Mouse (Mus musculus) hematopoietic stem cell, adult 5-6 weeks (primary cell): ENCODE measurements around the gene Scgb1a1. TPM values are rescaled to one million over a fixed set of nuclear protein-coding genes. Genes with fewer than 3 reads are reported as not detected.
"Not testable (repeated sequence)": the region's sequence is repeated elsewhere in the genome, so short reads cannot be mapped to it uniquely, and the experiment has no call there.

ENCODE experiments used
- ATAC-seq, 2 experiments: fragments of 125-278 bp in 1 of 2; replicated peaks in 1 of 2; 2 replicates each; pipeline ENCODE4 v1.8.0; 2016 to 2017; ENCODE audit warnings: inconsistent platforms in 2 of 2, mild to moderate bottlenecking in 2 of 2, moderate number of reproducible peaks in 2 of 2, low read depth in 1 of 2, moderate TSS enrichment in 1 of 2; ENCODE audit not compliant: low FRiP score in 2 of 2, poor library complexity in 2 of 2, severe bottlenecking in 2 of 2, insufficient read depth in 1 of 2, low TSS enrichment in 1 of 2
- total RNA-seq: library from RNA; stranded (forward); fragments of 172-1452, 232-1000 nt; gene quantifications from 2 replicates; pipeline ENCODE4 v1.2.3, GENCODE M21; 2017

Gene Scgb1a1
- total RNA-seq, 1 experiment from 2014 or later = not detected

DNA sequence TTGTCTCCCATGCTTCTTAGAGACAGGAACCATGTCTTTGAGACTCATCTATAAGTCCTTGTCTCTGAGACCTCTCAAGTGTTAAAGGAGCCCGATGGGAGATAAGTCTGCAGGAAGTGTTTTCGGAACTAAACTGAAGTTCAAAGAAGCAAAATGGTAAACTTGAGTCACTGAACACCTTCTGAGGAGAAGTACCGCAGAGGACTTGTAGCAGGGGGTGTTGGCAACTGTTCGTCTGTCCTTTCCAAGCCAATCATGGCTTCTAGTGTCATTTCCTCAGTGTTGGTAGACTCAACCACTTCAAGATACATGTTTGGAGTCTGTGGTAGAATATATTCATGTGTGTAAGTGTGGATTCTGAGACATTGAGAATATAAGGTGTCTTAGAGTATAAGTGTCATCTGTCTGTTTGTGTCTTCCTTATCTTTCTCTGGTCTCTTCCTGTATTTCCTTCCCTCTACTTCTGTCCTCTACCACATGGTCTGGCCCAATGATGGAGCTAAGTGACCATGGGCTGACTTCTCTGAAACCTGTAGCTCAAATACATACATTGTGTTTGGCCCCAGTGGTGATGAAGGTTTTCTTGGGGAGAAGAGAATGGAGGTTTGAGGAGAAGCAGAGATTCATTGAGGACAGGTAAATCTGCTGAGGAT lies 31.9 kb downstream of the Scgb1a1 start:
- no peak for ATAC-seq

DNA sequence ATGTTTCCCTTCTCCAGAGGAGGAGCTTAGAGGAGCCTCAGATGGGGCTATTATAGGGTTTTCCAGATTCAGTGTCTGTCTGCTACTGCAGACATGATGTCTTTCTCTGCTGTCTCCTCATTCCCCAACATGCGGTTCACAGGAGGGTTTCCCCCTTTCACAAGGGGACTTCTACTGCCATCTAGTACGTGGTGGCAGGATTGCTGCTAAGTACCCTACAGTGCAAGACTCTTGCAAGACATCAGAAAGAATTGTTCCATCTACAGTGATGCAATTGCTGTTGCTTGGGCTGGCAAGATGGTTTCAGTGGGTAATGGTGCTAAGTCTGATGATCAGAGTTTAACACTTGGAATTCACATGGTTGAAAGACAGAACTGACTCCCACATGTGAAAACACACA lies 32.6 kb downstream of the Scgb1a1 start:
- ATAC-seq = peak; percentile 74 to 77

DNA sequence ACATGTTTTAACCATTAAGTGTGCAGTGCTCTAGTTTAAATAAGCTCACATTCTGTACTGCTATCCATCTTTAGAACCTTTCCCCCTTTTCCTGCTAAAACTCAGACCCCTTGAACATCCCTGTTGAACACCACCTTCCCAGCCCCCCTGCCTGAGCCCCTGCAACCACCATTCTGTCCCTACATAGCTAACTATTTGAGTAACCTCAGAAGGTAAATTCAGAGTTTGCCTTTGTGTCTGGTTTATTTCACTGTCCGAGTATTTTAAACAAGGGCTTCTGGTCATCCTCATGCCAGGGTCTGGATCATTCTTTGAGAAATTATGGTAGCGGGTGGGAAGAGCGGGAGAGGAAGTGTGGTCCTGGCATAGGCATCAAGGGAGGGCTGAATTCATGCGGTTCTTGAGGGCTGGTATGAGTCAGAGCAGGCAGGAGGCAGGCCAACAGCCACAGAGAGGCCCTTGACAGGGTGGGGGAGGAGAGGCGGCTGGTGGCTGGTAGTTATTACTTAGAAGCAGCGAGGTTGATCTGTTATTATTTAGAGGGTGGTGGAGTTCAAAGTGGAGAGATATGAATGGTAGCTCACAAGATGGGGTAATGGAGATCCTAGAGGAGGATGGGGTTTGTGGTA lies 34.8 kb downstream of the Scgb1a1 start:
- ATAC-seq = peak; percentile 97 to 99

DNA sequence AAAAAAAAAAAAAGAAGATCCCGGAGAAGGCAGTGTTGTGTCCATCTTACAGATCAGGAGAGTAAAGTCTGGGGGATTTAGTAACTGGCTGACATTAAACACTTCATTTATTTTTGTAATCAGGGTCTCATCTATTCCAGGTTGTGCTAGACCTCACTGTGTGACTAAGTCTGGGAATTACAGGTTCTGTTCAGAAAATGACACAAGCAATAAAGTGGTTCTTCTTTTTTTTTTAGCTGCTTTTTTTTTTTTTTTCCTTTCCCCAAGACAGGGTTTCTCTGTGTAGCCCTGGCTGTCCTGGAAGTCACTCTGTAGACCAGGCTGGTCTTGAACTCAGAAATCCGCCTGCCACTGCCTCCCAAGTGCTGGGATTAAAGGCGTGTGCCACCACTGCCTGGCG lies 35.8 kb downstream of the Scgb1a1 start:
- not testable (repeated sequence) for ATAC-seq

DNA sequence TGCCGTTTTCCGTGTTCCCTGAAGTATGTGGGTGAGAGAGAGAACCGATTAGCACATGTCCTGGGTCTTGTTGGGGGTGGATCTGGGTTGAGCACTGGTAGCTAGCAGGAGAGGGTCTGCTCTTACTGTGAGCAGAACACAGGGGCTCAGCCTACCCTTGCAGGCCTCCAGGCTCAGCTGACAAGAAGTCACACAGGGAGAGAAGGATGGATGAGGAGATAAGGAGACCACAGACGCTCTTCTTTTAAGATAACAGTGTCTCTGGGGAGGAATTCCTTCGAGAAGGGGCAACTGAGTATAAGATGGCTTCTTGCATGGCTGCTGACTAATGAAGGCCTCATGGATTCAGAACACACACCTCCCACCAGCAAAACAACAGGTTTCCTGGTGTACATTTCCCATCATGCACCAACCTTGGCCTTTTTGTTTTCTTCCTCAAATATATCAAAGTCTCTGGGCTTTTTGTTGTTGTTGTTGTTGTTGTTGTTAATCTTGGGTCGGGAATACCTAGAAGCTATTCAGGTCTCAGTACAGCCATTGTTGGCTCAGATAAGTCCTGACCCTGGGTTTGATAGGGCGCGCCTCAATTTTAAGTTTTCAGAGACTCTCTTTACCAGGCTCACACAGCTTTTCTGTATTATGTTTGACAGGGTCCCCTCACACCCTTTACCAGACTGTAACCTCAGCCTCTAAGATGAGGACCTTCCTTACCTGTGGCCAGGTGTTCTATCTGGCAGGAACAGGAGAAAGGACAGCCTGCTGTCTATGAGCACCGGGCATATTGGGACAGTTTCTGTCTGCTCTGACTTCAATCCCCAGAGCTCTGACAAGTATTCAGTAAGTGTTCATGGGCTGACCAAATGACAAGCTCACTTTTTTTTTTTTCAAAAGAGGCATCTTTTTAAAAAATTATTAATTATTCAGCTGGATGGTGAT lies 37.2 kb downstream of the Scgb1a1 start:
- no peak for ATAC-seq

DNA sequence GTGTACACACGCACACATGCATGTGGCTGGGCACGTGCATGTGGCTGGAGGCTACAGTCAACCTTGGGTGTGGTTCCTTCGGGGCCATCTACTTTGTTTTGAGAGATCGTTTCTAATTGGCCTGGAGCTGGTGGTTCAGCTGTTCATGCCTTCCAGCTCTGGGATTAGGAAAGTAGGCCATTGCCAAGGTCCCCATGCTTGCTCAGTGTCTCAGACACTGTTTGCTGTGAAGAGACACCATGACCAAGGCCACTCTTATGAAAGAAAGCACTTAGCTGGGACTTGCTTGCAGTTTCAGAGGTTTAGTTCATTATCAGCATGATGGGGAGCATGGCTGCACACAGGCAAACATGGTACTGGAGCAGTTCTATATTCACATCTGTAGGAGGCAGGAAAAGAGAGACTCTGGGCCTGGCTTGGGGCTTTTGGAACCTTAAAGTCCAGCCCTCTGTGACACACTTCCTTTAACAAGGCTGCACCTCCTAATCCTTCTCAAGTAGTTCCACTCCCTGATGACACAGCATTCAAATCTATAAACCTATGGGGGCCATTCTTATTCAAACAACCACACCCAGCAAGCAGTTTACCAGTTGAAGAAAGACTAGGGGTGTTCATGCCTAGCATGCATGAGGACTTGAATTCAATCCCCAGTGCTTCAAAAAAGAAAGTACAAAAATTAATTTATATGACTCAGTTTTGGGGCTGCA lies 38.6 kb downstream of the Scgb1a1 start:
- no peak for ATAC-seq

DNA sequence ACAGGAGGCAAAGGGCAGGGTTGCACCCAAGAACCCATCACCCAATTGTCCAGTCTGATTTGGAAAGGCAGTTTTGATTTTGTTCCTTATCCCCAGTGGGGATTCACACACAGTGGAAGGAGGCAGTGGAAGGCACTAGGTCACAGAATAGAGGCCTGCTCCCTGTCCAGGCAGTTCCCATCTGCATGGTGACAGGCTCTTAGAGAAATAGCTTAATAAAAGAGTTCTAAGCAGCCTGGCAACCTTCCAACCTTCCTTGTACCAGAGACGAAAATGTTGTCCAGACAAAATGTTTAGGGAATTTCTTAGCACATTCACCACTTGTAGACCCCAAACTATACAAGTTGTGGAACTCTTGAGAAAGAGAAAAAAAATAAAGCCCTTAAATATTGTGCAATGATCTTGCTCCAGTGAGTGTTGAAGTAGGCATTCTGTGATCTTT lies 39.8 kb downstream of the Scgb1a1 start:
- no peak for ATAC-seq

DNA sequence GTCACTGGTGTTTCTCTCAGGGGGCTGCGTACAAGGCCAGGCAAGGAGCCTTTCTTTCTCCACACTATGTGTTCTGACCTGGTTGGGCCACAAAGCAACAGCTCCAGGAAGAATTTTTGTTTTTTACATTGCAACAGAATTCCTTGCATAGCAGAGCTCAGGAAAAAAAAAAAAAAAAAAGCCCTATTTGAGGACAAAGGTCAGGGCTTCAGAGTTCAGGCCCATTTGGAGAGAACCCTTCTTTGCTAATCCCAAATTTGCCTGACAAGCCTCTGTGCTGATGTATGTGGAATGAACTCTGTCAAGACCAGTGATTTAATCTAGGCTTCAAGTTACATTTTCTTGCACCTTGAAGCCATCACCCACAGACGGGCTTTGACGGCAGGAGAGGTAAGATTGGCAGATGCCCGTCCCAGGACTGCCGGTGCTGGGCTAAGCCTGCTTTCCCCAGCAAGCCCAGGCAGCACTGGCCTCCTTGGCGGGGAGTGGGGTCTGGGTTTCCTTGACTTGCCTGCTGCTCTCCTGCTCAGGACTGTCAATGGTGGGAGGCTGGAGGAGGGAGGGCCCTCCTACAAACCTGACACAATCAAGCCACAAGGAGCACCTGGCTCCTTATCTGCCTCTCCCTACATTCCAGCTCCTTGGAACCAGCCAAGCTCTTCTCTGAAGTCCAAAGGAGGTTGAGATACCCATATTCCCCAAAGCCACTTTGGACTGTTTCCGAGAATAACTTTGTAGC lies 40.4 kb downstream of the Scgb1a1 start:
- no peak for ATAC-seq

DNA sequence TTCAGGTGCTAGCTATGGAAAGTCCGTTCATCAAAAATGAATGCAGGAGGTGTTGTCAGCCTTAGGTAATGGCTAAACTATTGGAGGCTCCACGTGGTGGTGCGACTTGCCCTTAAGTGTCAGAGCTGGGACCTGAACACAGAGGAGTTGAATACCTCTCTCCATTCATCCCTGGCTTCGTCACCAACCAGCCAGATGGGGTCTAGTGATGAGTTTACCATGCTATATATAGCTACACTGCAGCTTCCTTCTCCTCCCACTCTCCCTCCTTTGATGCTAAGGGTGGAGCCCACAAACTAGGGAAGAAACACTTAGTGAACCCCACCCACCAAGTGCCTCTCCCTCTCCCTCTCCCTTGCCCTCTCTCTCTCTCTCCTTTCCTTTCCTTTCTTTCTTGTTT lies 43.5 kb downstream of the Scgb1a1 start:
- 0 out of 4 replicates have a peak, but pooled peaks of 1 of the 2 experiments have one; percentile 7 for ATAC-seq

DNA sequence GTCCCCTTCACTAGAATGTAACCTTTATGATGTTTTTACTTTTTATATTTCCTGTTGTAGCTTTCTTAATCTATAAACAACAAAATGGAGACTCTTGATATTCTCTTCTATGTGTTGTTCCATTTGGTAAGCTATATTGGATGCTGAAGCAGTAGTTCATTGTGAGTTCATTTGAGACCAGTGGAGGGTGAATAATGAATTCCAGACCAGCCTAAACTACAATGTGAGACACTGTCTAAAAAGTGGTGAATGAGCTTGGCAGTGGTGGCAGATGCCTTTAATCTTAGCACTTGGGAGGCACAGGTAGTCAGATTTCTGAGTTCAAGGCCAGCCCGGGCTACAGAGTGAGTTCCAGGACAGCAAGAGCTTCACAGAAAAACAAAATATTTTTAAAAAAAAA lies 44.6 kb downstream of the Scgb1a1 start:
- no peak for ATAC-seq

DNA sequence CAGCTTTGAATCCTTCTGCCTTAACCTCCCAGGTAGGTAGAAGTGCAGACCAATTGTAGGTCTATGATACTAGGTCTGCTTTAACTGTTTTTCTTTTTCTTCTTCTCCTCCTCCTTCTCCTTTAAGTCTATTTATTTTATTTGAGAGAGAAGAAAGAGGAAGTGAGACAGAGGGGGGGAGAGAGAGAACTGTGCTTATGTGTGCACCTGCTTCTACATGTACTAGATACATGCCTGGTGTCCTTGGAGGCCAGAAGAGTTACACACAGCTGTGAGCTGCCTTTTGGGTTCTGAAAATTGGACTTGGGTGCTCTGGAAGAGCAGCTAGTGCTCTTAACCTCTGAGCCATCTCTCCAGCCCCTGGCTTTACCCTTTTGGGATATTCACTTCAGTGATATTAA lies 46.7 kb downstream of the Scgb1a1 start:
- peak; percentile 68 to 74 for ATAC-seq

DNA sequence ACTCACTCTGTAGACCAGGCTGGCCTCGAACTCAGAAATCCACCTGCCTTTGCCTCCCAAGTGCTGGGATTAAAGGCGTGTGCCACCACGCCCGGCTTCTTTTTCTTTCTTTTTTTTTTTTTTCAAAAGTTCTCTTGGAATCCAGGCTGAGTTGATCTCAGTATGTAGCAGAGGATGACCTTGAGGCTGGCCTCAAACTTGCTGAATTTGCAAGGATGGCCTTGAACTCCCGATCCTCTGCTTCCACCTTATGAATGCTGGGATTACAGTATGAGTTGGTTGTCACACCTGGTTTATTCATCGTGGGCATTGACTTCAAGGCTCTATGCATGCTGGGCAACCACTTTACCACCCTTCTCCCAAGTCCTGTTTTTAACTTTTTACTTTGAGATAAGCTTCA lies 47.1 kb downstream of the Scgb1a1 start:
- 0 out of 4 replicates have a peak, but pooled peaks of 1 of the 2 experiments have one; percentile 8 for ATAC-seq

DNA sequence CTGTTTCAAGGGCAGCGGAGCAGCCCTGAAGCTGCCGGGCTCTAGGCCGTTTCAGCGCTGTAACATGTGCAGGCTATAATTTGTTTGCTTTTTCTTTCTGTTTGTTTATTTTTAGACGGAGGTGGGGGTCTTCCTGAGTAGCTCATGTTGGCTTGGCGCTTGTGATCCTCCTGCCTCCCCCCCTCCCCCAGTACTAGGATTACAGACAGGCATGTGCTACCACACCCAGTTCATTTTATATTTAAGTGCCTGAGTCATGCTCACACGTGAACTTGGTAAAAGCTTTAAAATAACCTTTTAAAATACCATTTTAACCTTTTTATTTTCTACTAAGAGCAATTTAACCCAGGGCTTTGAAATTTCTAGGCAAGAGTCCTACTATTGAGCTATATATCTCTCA lies 47.8 kb downstream of the Scgb1a1 start:
- no peak for ATAC-seq

DNA sequence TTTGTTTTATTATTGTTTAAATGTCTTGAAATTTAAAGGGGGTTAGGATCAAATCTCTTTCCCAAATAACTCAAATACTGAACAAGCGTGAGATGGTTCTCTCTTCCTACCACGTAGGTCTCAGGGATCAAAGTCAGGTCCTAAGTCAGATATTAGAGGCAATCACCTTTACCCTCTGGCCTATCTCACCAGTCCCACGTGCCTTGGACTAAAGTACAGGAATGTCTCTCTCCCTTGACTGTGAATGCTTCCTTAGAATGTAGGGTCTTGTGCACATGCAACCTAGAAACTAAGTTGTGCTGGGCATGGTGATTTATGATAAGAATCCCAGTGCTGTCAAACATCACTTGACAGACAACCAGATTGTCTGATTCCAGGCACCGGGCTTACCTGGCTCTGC lies 48.5 kb downstream of the Scgb1a1 start:
- ATAC-seq = no peak

DNA sequence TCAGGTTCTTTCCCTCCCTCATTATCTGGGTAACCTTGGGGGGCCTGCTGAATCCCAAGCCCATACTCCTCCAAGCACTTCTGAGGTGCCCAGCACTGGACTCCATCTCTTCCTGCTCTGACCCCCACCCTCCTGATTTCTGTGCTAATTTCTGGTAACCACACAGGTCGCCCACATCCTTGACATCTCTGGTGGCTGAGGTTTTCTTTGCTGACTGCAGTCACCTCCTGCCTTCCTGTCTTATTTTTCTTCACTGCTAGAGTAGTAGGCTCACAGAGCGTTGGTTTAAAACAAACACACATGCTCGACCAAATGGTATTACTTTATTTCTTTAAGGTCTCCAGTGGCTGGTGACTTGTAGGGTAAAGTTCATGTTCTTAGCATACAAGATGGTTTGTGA lies 49.6 kb downstream of the Scgb1a1 start:
- peak; percentile 52 to 72; a peak in 2 of 4 replicates for ATAC-seq

DNA sequence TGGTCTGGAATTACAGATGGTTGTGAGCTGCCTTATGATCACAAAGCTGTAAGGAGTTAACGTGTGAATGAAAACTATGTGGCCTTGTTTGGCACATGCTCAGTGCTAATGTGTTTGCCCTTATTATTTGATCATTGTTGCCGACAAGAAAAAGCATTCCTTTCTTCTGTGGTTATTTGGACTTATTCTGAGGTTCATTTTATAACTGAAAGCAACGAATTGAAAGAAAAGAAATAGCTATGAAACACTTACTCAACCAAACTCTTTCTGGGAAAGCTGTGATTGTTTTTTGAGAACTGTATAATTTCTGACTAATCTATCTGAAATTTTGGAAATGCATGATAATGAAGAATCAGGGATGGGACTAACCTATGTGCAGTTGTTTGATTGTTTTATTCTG lies 52.7 kb downstream of the Scgb1a1 start:
- no peak for ATAC-seq

DNA sequence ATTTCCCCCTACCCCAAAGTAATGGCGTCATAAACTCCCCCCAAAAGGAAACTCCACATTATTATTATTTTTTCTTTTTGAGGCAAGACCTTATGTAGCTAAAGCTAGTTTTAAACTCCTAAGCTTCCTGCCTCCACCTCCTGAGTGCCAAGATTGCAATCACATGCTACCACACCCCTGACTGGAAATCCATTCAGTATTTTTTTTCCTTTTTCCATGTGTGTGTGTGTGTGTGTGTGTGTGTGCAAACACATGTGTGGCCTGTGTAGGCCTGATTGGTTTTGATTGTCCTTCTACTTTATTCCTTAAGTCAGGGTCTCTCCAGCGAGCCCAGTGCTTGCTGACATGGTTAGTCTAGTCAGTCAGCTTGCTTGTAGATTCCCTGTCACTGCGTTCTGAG lies 53.3 kb downstream of the Scgb1a1 start:
- ATAC-seq = no peak
